Mouse (Mus musculus): ENCODE results near the gene Lzic.

Gene Lzic

DNA sequence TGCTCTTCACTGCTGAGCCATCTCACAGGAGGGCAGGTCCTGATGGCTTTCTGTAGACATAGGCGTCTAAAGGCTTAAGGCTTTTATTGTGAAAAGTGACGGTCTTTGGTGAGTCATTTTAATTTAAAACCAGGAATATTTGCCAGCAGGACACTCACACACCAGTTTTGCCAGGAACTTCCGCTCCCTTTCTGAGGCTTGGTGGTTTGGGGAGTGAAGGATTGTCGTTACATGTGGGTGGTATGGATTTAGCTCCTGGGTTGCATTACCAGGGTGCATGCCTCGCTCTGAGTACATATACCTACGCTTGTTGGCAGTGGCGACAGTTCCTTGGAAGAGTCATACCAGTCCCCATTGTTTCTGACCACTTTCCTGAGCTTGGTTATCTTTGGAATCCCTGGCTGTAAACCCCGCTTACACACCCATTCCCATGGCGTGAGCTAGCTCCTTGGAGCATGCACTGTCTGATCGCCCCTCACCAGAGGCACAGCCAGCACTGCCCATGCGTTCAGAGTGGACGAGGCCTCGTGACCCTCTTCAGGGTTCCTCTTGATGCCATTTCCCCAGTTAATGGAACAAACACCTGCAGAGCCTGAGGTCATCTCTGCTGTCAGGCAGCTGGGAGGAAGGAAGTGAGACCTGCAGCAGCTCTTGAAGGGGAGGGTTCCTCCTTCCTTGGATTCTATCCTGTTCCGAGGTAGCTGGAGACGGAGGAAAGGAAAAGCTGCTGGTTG lies 42.8 kb downstream of the Lzic start:
- DNase-seq = no peak

DNA sequence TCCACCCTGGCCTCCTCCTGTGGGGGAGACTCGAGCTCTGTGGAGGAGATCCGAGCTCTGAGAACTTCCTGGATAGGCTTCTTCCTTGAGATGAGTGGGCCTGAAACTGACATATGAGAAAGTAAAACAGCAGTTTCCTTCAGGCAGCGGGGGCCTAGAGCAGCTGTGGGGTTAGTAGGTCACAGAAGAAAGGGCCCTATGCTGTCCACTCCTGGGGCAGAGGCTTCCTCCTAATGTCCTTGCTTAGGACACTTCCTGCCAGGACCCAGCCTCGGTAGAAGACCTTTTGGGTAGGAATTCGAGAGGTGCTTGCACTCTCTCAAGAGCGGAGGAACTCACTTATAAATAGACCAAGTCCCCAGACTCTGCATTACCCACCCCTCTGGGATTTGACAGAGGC lies 44.7 kb downstream of the Lzic start:
- no peak for DNase-seq

DNA sequence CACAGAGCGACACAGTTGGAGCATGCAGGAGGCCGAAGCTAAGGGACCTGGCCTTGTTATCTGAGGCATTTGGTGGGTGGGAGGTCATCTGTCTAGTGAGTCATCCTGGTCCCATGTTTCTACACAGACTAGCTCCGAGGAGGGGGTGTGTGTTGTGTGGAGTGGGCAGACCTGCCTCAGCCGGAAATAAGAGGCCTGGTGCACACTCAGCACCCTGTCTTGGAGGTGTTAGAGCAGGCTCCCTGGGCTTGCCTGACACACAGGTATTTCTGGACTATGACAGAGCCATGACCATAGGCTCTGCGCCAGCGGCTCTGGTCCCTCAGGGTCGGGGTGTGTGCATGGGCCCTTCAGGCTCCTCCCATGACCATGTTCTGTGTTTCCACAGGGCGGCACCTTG lies 54.4 kb downstream of the Lzic start:
- DNase-seq = no peak

DNA sequence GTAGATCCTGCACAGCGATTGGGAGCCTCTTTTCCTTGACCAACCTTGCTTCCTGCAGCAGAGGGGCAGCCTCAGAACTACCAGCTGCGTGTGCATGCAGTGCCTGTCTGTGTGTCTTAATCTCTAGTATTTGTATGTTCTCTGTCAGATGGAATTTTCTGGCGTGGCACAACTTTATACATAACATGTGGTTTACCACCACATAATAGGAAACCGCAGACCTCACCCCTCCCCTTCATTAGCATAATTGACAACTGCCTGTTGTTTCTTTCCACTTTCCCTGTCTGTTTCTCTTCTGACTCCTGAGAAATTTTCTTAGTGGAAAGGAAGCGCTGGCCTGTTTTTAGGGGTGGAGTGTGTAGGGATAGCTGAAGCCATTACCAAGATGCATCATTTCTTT lies 56.9 kb downstream of the Lzic start:
- no peak for DNase-seq

DNA sequence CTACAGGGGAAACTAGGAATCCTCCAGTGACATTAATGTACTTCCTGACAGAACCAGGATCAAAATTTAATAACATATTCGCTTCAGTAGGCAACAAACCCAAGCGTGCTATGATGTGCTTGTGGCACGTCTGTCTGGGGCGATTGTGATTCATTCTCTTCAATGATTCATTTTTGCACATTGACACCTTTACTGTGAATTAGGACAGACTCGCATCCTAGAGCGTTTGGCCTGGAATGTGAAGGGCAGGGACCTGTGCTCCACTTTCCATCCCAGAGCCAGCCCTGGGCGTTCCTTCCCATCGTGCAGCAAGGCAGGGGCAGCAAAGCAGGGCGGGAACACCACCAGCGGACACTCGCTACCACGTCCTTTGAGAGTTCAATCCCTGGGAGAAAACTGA lies 57.4 kb downstream of the Lzic start:
- DNase-seq = no peak

DNA sequence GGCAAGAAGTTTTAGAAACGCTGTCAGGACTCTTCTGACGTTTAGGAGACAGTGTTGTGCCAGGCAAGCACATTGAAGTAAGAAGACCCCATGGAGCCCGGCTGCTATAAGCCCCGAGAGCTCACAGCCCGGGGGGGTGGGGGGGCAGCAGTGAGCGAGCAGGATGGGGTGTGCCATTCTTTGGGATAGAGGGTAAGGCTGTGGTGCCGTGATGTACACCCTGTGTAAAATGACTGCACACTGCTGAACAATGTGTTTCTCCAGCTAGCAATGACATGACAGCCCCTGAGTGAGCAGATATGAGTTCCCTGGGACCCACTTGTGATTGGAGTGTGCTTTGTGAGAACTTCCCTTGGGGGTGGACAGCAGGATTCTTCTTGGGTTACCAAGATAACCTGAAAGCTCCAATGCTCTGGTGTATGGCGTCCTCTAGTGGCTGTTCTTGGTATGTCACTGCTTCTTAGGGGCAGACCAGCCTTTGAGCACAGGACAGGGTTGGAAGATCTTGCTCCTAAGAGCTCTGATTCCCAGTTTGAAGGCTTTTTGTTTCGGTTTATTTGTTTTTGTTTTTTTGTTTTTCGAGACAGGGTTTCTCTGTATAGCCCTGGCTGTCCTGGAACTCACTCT lies 58.0 kb downstream of the Lzic start:
- peak; percentile 93 to 97 for DNase-seq

DNA sequence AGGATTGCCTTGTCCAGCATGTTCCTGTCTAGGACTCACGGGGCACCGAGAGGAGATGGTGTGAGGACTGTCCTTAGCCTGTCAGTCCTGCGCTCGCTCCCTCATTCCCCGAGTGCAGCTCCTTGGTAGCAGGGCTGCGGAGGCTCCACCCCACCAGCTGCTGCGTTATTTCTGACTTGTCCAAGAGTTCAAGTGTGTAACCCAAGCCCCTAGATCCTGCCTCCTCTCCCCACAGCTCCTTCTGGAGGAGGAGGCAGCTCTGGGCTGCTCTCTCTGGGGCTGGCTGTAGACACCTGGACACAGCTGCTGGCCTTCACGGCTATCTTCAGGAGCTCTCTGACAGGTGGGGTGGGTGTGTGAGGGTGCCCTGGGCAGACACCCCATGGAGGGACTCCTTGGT lies 59.9 kb downstream of the Lzic start:
- DNase-seq = peak in 1 of 2 experiments; percentile 55

Data from cerebellum, postnatal 14 days (tissue).